30 mouse cellular contexts compared by ENCODE assay signal in genomic region chr12:33226596-33226995, GRCm38 (mm10).
DNase-seq lines count a peak whose midpoint lies in the region; ATAC-seq lines count a peak whose summit lies in the region.
"Had no signal": no experiment of that assay in that cellular context is flagged by ENCODE, and none has a peak within 500 bp of the region (broad histone marks: within the 10 kb centered on the region; RNA-seq: fewer than 3 reads in every experiment).

No protein-coding gene starts in this region.

- no peak overlapping the region for H3K4me2 ChIP-seq in liver, embryonic 11.5 days
- H3K4me2 ChIP-seq in liver, embryonic 15.5 days, result no peak overlapping the region
- H3K4me2 ChIP-seq: embryonic facial prominence, embryonic 12.5 days; forebrain, embryonic 12.5 days; heart, embryonic 11.5 days; limb, embryonic 15.5 days; lung, embryonic 14.5 days; midbrain, embryonic 13.5 days had no signal

- no peak overlapping the region for H3K4me3 ChIP-seq in heart, embryonic 10.5 days
- no peak overlapping the region for H3K4me3 ChIP-seq in liver, embryonic 11.5 days (ENCODE audit: low read depth, low read length)
- H3K4me3 ChIP-seq in liver, embryonic 15.5 days (replicated peaks), result no peak overlapping the region
- H3K4me3 ChIP-seq: embryonic facial prominence, embryonic 12.5 days; forebrain, embryonic 12.5 days; limb, embryonic 10.5 days; limb, embryonic 15.5 days; midbrain, embryonic 13.5 days had no signal

- 0 out of 2 replicates have a peak, but pooled peaks have one; percentile 41 for ATAC-seq in liver, embryonic 11.5 days (replicated peaks; ENCODE audit: low FRiP score)
- 0 out of 2 replicates have a peak, but pooled peaks have one; percentile 43 for ATAC-seq in erythroblast, adult 5-6 weeks (replicated peaks; ENCODE audit: low FRiP score, poor library complexity, severe bottlenecking)
- no peak for ATAC-seq in liver, embryonic 15.5 days (ENCODE audit: insufficient read depth)
- ATAC-seq: intestine, embryonic 16.5 days; midbrain, embryonic 13.5 days; Patski had no signal

- no peak for DNase-seq in heart, embryonic 10.5 days (ENCODE audit: low spot score)
- DNase-seq in heart, postnatal 10 days, result no peak
- no peak for DNase-seq in liver, embryonic 11.5 days (ENCODE audit: low spot score)
- DNase-seq in liver, result no peak
- DNase-seq in cerebellum, postnatal 25 days, result no peak
- DNase-seq: adrenal gland, postnatal 14 days; cerebellum, adult 11 months; cerebellum, adult 9-10 months; embryo, embryonic 11 days; gastrocnemius, postnatal 14 days; kidney, adult 8-10 months; kidney, postnatal 4 days; layer of hippocampus, adult 9-11 months; lung, embryonic 14.5 days; lung, postnatal 14 days; right cerebral cortex, postnatal 4 days; thymus, adult 18-20 months; thymus, postnatal 25 days had no signal

- H3K36me3 ChIP-seq in heart, embryonic 10.5 days, result no peaks in the 10 kb centered on the region
- H3K36me3 ChIP-seq in liver, embryonic 11.5 days (ENCODE audit: control insufficient read depth, insufficient read depth, low read length), result no peaks in the 10 kb centered on the region
- no peaks in the 10 kb centered on the region for H3K36me3 ChIP-seq in liver, embryonic 15.5 days (replicated peaks)
- H3K36me3 ChIP-seq: embryonic facial prominence, embryonic 12.5 days; forebrain, embryonic 12.5 days; limb, embryonic 10.5 days; limb, embryonic 15.5 days; midbrain, embryonic 13.5 days had no signal

- no peak overlapping the region for H3K9ac ChIP-seq in liver, embryonic 11.5 days (ENCODE audit: low read depth, low read length)
- H3K9ac ChIP-seq in liver, embryonic 15.5 days, result no peak overlapping the region
- H3K9ac ChIP-seq: embryonic facial prominence, embryonic 12.5 days; forebrain, embryonic 12.5 days; limb, embryonic 15.5 days; lung, embryonic 14.5 days; midbrain, embryonic 13.5 days had no signal

- peak overlapping the region; percentile 31; the same call in 1 of the 2 replicates for H3K27ac ChIP-seq in heart, embryonic 10.5 days
- no peak overlapping the region for H3K27ac ChIP-seq in liver, embryonic 11.5 days (ENCODE audit: low read depth, low read length)
- peak overlapping the region; percentile 25; the same call in 1 of the 2 replicates for H3K27ac ChIP-seq in liver, embryonic 15.5 days (replicated peaks)
- H3K27ac ChIP-seq: embryonic facial prominence, embryonic 12.5 days; kidney, postnatal 0 days; limb, embryonic 10.5 days; limb, embryonic 15.5 days; midbrain, embryonic 13.5 days; stomach, postnatal 0 days had no signal

- peaks cover 42% of the 10 kb centered on the region for H3K4me1 ChIP-seq in heart, embryonic 10.5 days
- peaks cover 18% of the 10 kb centered on the region for H3K4me1 ChIP-seq in liver, embryonic 11.5 days (replicated peaks; ENCODE audit: control insufficient read depth, insufficient read depth, low read length)
- peaks cover 42% of the 10 kb centered on the region for H3K4me1 ChIP-seq in liver, embryonic 15.5 days (replicated peaks)
- H3K4me1 ChIP-seq: embryonic facial prominence, embryonic 12.5 days had no signal

- intact Hi-C loops in heart, postnatal 10 days (cut with DNase I), result no loop called here

- no peaks in the 10 kb centered on the region for H3K9me3 ChIP-seq in heart, embryonic 10.5 days
- H3K9me3 ChIP-seq in liver, embryonic 11.5 days (ENCODE audit: control insufficient read depth, low read length), result no peaks in the 10 kb centered on the region
- no peaks in the 10 kb centered on the region for H3K9me3 ChIP-seq in liver, embryonic 15.5 days (replicated peaks)
- H3K9me3 ChIP-seq: embryonic facial prominence, embryonic 12.5 days; forebrain, embryonic 12.5 days; limb, embryonic 10.5 days; limb, embryonic 15.5 days; midbrain, embryonic 13.5 days had no signal

- no peaks in the 10 kb centered on the region for H3K27me3 ChIP-seq in heart, embryonic 10.5 days (ENCODE audit: insufficient read depth, poor library complexity, severe bottlenecking)
- no peaks in the 10 kb centered on the region for H3K27me3 ChIP-seq in liver, embryonic 11.5 days (replicated peaks; ENCODE audit: control insufficient read depth, insufficient read depth, low read length)
- no peaks in the 10 kb centered on the region for H3K27me3 ChIP-seq in liver, embryonic 15.5 days
- H3K27me3 ChIP-seq: embryonic facial prominence, embryonic 12.5 days; forebrain, embryonic 12.5 days; limb, embryonic 15.5 days; midbrain, embryonic 13.5 days; Patski had no signal

- WGBS in heart, embryonic 10.5 days, result 31% methylated on average over 10 of the region's 10 CpGs
- WGBS in liver, embryonic 11.5 days, result 37% methylated on average over 7 of the region's 10 CpGs
- WGBS in liver, embryonic 15.5 days (ENCODE audit: insufficient replicate concordance), result 39% methylated on average over 10 of the region's 10 CpGs
